Mouse (Mus musculus) erythroblast, embryonic 14.5 days (primary cell): Measurements from ENCODE around the gene Ahcyl1.

ENCODE experiments used
- GATA1 ChIP-seq: IDR thresholded peaks from 2 replicates; pipeline ENCODE4 v1.6.1; 2012; ENCODE audit warnings: low read length, inconsistent platforms, mixed read lengths
- TAL1 ChIP-seq: IDR thresholded peaks from 3 replicates; pipeline ENCODE4 v1.6.1; 2012; ENCODE audit warnings: low read length, inconsistent platforms, mixed read lengths

DNA sequence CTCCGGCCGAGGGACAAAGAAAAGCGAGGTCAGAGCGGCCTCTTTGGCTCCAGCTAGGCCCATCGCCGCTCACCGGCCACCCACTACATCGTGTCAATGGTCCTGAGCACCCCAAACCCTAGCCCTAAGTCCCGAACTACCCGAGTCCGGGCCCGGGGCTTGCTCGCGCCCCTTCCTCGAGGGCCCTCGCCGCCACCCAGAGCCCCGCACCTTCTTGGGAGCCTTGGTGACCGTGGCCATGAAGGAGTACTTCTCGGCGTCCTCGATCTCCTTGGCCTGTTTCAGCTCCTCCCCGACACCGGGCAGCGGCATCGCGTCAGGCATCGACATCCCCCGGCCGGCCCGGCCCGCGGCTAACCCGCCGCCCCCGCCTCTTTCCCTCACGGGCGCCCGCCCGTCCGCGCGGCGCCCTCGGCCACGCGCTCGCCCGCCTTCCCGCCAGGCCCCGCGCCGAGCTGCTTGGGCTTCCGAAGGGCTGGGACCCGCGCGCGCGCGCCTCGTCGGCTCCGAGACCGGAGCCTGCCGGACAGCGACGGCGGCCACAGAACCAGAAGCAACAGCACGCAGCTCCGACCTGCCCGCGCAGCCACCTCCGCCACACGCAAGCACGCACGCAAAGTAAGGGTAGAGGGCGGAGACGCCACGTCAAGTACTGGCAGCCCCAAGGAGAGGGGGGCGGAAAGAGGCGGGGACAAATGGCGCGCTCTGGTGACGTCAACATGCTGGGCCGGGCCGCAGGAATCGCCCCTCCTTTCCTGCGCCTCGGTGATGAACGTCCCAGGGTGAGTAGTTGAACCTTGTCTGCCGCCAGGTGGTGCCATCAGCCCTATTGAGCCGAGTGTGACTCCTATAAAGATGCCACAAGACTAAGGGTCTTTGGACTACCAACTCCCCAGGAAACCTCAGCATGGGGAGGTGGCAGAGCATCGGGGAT, at the start of gene Ahcyl1:
- no peak for TF ChIP-seq GATA1
- no peak for TF ChIP-seq TAL1
